Mouse (Mus musculus) retina, postnatal 1 day (tissue): ENCODE results near the gene Agbl4.

Experiments used
- DNase-seq: peaks from one replicate; pipeline ENCODE4 v3.0.0-alpha.2; 2012

Gene Agbl4

DNA sequence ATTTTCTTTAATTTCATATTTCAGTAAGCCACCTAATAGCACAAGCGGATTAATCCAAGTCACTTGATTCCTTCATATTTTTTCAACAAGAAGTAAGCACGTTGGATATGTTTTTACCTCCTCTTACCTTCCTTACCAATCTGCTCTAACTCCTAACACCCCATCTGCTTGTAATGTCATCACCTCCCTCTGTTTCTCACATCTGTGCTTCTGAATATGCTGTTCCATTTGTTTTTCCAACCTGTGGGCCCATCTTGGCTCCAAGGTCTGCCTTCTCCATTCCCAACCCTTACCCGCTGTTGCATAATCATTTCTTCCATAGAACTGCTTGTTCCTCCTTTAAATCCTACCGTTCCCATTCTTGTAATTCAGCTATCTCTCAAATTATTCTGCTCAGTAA lies 884.4 kb downstream of the Agbl4 start:
- DNase-seq: no peak

DNA sequence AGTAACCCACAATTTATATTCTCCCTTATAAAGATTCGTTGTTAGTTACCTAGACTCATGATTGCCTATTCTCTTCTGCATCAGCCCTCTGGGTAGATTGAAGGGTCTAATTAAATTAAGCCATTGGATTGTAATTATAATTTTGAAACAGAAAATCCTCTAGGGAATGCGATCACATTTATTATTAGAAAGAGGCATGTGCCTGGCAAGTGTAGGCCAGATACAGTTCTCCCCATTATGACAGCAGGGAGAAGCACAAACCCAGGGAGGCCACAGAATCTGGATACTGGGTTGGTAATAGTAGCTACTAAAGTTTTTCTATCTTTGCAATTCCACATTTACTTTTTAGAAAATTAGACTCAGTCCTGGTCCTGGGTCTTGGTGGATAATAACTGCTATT lies 887.2 kb downstream of the Agbl4 start:
- no peak for DNase-seq

DNA sequence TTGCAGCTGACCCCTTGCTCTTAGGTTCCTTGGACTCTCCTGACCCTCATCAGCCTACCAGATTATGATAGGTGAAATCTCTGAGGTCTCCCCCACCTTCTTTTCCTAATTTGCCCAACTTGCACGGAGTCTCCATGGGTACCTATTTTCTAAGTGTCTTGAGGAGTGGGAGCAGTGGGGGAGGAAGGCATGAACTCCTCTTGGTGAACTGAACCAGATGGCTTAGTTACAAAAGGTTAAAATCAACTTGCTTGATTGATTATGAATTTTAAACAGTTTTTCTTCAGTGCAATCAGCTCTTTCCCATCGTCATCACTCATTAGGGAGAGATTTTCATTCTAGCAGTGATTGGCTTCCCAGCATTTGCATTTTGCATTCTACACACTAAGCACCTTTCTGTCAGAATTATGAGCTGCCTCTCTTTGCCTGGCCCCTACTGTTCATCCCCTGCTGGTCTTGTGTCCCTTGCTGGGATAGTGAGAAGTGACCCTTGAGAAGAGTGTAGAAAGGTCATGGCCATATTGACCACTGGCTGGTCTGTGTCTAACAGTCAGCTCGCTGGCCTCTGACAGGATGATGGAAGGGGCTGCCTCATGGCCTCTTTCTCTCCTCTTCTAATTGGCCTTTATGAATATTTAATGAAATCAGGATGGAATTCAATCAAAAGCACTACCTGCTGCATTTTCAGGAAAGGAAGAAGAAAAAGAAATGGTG lies 897.2 kb downstream of the Agbl4 start:
- no peak for DNase-seq

DNA sequence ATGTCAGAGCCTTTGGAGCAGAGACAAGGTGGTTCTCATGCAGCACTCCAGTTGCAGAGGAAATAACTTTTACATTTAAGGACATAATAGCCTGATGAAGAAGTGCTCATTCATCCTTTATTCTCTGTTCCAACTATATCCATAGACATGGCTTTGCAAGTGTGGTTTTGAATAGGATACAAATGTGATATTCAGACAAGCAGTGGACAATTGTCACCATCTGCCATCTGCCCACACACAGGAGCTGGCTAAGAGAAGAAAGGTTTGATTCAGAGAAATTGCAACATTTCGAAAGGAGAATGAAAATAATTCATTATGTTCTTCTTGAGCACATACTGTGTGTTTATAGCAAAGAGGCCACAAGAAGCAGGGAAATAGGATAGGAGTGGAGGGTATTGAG lies 909.1 kb downstream of the Agbl4 start:
- DNase-seq: no peak

GRCm38 (mm10) chr4:111307166-111307565 lies 909.7 kb downstream of the Agbl4 start:
- peak; percentile 11 for DNase-seq

DNA sequence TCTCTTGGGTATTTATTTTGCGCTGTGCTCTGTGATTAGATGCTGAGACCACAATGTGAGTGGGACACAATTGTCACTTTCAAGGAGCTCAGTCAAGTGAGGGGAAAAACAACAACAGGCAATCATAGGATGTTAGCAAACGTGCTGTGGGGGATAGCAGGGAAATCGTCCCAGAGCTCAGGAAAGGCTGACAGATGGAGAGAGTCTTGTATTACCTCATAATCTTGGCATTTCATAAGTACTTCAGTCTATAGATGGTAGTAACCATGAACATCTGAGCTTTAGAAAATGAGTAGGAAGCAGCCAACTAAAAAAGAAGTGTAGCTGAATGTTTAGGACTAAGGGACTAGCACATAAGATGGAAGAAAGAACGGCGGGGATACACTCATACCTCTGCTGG lies 910.2 kb downstream of the Agbl4 start:
- DNase-seq: no peak

DNA sequence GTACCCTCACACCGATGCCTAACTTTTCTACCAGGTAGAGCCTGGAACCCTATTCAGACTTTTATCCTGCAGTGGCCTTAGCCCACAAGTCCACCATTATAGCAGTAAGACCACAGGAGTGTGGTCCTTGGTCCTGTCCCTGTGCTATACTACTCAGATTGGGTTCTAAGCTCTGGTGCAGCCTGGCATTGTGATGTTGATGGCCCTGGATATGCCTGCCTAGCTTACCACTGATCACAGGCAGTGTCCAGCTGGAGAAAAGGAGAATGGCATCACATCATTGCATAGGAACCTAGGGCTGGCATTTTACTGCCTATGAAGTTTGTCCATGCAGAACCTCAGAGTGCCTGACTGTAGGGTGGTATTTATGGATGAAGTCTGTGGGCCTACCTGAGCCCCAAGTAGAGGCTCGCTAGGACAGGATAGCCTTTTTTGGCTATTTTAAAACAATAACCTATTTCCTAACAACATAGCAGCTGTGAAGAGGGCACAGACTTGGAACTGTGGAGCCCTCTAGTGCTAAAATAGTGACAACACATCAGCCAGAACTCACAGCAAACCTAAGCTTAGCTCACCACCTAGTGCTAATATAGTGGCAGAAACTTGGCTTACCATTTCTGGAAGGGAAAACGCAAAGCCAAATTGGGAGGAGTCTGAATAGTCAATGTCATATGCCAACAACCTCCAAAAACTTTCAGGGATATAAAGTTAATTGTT lies 911.3 kb downstream of the Agbl4 start:
- peak; percentile 21 for DNase-seq

DNA sequence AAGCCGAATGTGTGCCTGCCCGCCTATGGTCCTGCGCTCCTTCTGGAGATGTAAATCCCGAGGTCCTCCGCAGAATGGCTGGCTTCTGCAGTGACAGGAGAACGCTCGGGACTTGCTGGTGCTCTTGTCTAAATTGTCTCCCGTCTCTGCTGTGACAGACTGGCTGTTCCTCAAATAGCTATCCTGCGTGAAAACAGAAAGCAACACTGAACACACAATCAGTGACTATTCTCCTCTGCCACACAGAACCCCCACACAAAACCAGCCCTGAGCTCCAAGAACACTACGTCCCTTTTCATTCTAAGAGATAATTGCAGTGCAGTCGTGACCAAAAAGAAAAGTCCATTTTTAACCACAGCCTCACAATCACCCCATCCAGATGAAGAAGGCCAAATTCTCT lies 929.6 kb downstream of the Agbl4 start:
- DNase-seq: no peak

GRCm38 (mm10) chr4:111327760-111328373 lies 930.4 kb downstream of the Agbl4 start:
- DNase-seq: peak; percentile 72

DNA sequence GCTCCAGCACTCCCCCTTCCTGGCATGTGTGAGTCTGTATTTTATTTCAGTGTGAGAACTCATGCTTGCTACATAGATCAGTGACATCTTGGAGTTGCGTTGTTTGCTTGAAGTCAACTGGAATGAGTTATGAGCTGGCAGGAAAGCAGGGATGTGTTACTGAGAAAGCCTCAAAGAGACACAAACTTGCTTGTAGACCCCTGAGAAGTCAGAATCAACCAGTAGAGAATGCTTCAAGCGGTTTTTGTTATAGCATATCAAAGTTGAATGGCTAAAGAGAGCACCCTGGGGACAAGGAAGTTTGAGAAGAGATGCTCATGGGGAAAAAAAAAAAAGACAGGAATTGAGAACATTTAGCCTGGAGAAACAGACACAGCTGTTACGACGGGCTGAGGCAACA lies 932.0 kb downstream of the Agbl4 start:
- DNase-seq: no peak

GRCm38 (mm10) chr4:111332864-111333263 lies 935.4 kb downstream of the Agbl4 start:
- no peak for DNase-seq

GRCm38 (mm10) chr4:111349965-111350364 lies 952.5 kb downstream of the Agbl4 start:
- no peak for DNase-seq

DNA sequence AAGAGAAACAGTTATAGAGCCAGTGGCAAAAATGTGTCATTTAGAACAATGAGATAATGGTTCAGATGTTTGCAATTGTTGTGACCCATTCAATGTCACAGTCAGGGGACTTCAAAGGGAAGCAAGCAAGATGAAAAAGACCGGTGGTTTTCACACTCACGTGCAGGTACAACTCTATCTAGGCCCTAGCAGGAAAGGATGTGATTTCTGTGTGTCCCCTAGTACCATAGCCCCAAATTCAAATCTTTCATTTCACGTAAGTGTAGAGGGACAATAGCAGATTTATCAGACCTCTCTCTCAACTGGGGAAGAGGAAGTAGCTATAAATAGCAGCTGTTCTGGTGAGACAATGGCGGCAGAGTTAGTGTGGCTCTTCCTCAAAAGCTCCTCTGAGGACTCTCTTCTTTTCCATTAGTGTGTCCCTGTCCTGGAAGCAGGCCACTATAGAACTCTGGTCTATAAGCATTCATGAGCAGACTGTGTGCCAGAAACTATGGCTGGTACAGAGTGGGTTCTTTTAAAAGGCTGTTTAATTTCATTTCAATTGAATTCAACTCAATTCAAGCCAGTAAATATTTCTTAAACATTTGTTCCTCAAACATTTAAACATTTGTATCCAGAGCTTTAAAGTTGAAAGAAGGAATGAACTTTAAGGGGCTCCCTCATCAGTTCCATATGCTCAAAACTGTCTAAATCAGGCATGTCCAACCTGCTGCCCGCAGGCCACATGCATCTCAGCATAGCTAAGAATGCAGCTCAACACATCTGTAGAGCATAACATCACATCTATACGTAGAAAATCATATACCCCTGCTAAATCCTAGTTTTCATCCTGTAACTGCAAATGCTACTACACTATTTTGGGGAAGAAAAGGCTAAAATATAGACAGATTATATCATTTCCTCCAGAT lies 953.4 kb downstream of the Agbl4 start:
- no peak for DNase-seq

DNA sequence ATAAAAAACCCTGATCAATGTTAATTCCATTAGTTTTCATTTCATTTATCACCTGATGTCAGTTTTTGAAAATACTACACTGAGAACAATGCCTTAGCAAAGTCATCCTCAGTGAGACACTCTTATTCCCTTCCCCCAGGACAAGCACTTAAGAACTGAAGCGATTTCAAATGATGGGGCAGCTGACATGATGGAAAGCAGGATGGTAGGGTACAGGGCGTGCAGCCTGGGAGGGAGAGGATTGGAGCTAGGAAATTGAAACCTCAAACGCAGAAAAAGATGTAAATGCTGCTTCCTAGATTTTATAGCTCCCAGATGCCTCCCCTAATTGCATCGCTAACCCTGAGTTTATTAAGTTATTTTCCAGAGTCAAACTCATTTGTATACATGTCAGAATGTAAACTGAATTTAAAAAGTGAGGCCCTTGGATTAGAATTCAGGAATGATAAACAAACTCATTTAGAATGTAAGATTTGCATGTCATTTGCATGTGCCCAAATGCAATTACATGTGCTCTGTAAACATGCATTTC lies 959.2 kb downstream of the Agbl4 start:
- DNase-seq: no peak

- DNase-seq: no peak
These were observed 959.7 kb downstream of the Agbl4 start for GRCm38 (mm10) chr4:111357176-111357575.

DNA sequence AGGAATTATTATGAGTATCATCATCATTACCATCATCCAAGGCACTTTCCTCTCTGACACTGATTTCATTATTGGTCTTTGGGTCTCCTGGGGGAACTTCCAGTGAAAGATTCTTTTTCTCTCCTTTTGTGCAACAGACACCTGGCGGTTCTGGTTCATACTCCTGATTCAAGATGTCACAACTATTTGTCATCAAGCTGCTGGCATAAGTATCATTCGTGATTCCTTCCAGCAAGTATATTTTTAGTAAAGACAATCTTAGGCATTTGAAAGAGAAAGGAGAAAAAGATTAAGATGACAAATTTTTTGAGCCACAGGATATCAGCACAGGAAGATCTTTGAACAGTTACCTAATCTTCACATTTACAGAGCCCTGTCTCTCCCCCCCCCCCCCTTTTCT lies 966.7 kb downstream of the Agbl4 start:
- no peak for DNase-seq

GRCm38 (mm10) chr4:111367771-111368170 lies 970.3 kb downstream of the Agbl4 start:
- peak; percentile 83 for DNase-seq

DNA sequence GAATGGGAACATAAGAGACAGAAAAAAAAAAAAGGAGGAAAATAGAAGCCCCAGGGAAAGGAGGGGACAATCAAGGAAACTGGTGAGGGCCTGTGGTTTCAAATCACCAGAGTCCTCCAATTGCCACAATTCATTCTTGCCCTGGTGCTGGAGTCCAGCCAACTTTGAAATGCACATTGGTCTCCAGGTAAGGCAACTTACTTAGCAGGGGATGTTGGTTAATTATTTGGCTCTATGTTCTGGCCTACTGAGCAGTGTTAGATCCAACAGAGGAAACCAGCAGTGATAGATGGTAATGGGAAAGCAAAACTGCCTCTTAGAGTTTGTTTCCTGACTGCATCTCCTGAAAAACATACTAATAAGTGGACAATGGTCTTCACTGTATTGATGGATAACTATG lies 979.7 kb downstream of the Agbl4 start:
- DNase-seq: no peak

DNA sequence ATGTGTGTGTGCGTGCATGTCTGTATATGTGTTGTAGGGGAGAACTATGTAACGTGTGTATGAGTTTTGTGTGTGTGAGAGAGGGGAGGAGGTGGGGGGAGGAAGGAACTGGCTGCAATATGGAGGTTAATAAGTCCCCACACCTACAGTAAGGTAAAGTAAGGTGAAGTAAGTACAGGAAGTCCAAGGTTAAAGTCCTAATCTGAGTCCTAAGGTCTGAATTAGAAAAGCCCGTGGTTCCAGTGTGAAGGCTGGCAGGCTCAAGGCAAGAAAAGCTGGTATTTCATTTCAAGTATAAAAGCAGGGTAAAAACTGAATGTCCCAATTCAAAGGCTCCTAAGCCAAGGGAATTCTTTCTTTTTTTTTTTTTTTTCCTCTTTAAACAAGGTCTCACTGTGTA lies 980.6 kb downstream of the Agbl4 start:
- DNase-seq: no peak

- no peak for DNase-seq
These were observed 985.6 kb downstream of the Agbl4 start for GRCm38 (mm10) chr4:111383101-111383500.

- DNase-seq: no peak
These were observed 993.3 kb downstream of the Agbl4 start for GRCm38 (mm10) chr4:111390736-111391135.

- no peak for DNase-seq
These were observed 1002.3 kb downstream of the Agbl4 start for GRCm38 (mm10) chr4:111399784-111400183.

GRCm38 (mm10) chr4:111400676-111401075 lies 1003.2 kb downstream of the Agbl4 start:
- DNase-seq: no peak
